Mouse (Mus musculus) intestine, postnatal 0 days (tissue): ENCODE measurements around the gene Ccl28. TPM values are rescaled to one million over a fixed set of nuclear protein-coding genes. Genes with fewer than 3 reads are reported as not detected.

Experiments used
- ATAC-seq: fragments of 200-750 bp; cut with Nextera tagmentation; 2 replicates; pipeline ENCODE4 v1.8.0; 2017; ENCODE audit warnings: mild to moderate bottlenecking, moderate TSS enrichment, moderate library complexity
- H3K27ac ChIP-seq: fragments of 300-500 bp; sonication (generic); 2 replicates; pipeline ENCODE4 v1.5.1; 2014; ENCODE audit warnings: mild to moderate bottlenecking, low read depth, low read length, moderate library complexity
- H3K27me3 ChIP-seq: fragments of 300-500 bp; sonication (generic); replicated peaks from 2 replicates; pipeline ENCODE4 v1.6.1; 2014; ENCODE audit warnings: low read length, mixed read lengths; ENCODE audit not compliant: control insufficient read depth, insufficient read depth
- H3K36me3 ChIP-seq: fragments of 300-500 bp; sonication (generic); 2 replicates; pipeline ENCODE4 v1.6.1; 2014; ENCODE audit warnings: mild to moderate bottlenecking, moderate library complexity; ENCODE audit not compliant: control insufficient read depth, insufficient read depth
- H3K4me1 ChIP-seq: fragments of 300-500 bp; sonication (generic); replicated peaks from 2 replicates; pipeline ENCODE4 v1.6.1; 2014; ENCODE audit warnings: antibody characterized with exemption, low read length, mixed read lengths; ENCODE audit not compliant: control insufficient read depth, insufficient read depth
- H3K4me2 ChIP-seq: fragments of 300-500 bp; sonication (generic); replicated peaks from 2 replicates; pipeline ENCODE4 v1.6.1; 2014; ENCODE audit warnings: low read depth, mild to moderate bottlenecking, moderate library complexity
- H3K4me3 ChIP-seq: fragments of 300-500 bp; sonication (generic); 2 replicates; pipeline ENCODE4 v1.5.1; 2014; ENCODE audit warnings: low read depth, low read length
- H3K9ac ChIP-seq: fragments of 300-500 bp; sonication (generic); 2 replicates; pipeline ENCODE4 v1.6.1; 2014; ENCODE audit warnings: mild to moderate bottlenecking, low read depth, low read length
- H3K9me3 ChIP-seq: fragments of 300-500 bp; sonication (generic); 2 replicates; pipeline ENCODE4 v1.6.1; 2016; ENCODE audit warnings: mixed run types; ENCODE audit not compliant: control insufficient read depth
- CTCF ChIP-seq: sonication (generic); IDR thresholded peaks from 2 replicates; pipeline ENCODE4 v1.5.1; 2016; ENCODE audit warnings: low read depth, mild to moderate bottlenecking, control low read depth, antibody characterized with exemption, moderate library complexity
- WGBS: fragments of 180-500 bp; shearing (Covaris S2); extraction: QIAGEN DNeasy Blood & Tissue Kit; methylation state at CpG from one replicate; pipeline ENCODE4 v1.1.7; 2014; 5-methylcytosine and 5-hydroxymethylcytosine counted together
- polyA plus RNA-seq: library from polyadenylated mRNA; unstranded; fragments of >200 nt; fragmentation: Nextera tagmentation; extraction: Ambion mirVana; gene quantifications from 2 replicates; pipeline ENCODE4 v1.2.1, GENCODE M21; 2015

The Ccl28 gene
- polyA plus RNA-seq, 1 experiment from 2014 or later: 1.1 TPM

DNA sequence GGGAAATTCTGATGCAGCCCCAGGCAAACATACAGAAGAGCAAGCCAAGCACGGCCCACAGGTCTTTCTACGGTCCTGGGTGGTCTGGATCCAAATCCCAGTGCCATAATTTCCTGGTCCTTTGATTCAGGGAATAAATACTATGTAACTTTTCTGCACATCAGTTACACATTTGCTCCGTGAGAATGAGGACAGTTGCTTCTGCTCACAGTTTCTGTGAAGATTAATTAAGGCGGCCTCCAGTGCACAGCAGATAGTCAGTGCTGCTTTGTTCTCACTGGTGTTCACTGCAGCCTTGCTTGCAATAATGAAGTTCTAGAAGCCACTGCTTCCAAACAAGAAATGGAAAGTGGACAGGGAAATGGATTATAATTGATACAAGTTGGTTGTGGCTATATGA is 14.2 kb downstream of the Ccl28 start:
- 77% methylated on average over 4 of the region's 4 CpGs for WGBS
- no peaks in the 10 kb centered on the region for H3K9me3 ChIP-seq
- no peaks in the 10 kb centered on the region for H3K4me1 ChIP-seq
- TF ChIP-seq CTCF: no peak
- H3K4me3 ChIP-seq: no peak overlapping the region
- no peak overlapping the region for H3K4me2 ChIP-seq
- H3K9ac ChIP-seq: no peak overlapping the region
- no peak overlapping the region for H3K27ac ChIP-seq
- no peaks in the 10 kb centered on the region for H3K36me3 ChIP-seq
- no peak for ATAC-seq
- H3K27me3 ChIP-seq: no peaks in the 10 kb centered on the region

DNA sequence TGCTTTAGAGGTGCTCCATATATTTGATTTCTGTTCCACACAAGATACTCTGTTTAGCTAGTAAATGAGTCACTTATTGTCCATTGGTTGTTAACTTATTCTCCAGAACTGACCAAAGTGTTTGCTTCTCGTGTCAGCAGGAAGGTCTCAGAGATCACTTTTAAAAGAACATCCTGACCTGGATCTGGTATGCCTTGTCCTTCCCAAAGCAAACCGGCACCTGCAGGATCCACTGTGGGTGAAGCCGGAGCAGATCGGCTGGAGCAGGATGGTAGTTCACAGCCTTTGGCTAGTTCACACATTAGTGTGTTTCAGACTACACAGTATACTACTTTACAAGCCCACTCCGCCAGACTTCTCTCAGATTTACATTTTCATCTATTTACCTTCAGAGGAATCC is 14.8 kb downstream of the Ccl28 start:
- H3K36me3 ChIP-seq: no peaks in the 10 kb centered on the region
- no peak for TF ChIP-seq CTCF
- H3K27ac ChIP-seq: no peak overlapping the region
- no peak for ATAC-seq
- H3K9me3 ChIP-seq: no peaks in the 10 kb centered on the region
- 83% methylated on average over 5 of the region's 5 CpGs for WGBS
- no peak overlapping the region for H3K9ac ChIP-seq
- H3K4me2 ChIP-seq: no peak overlapping the region
- no peaks in the 10 kb centered on the region for H3K27me3 ChIP-seq
- H3K4me1 ChIP-seq: no peaks in the 10 kb centered on the region
- no peak overlapping the region for H3K4me3 ChIP-seq

DNA sequence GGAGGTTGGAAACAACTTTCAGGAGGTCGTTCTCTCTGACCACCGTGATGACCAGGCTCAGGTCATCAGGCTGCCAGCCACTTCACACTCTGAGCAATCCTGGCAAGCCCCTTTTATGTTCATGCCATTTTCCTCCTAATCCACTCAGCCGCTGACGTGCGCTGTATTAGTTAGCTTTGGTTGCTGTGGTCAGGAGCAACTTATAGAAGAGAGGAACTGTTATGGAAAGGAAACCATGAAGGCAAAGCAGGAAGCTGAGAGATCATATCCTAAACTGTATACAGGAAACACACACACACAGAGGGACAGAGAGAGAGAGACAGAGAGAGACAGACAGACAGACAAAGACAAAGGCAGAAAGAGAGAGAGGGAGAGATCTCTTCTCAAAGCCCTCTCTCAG is 15.7 kb downstream of the Ccl28 start:
- H3K27me3 ChIP-seq: no peaks in the 10 kb centered on the region
- no peak overlapping the region for H3K27ac ChIP-seq
- H3K4me3 ChIP-seq: no peak overlapping the region
- no peak for ATAC-seq
- WGBS: 80% methylated on average over 5 of the region's 5 CpGs
- TF ChIP-seq CTCF: no peak
- no peak overlapping the region for H3K4me2 ChIP-seq
- H3K36me3 ChIP-seq: no peaks in the 10 kb centered on the region
- H3K4me1 ChIP-seq: no peaks in the 10 kb centered on the region
- H3K9ac ChIP-seq: no peak overlapping the region
- no peaks in the 10 kb centered on the region for H3K9me3 ChIP-seq

DNA sequence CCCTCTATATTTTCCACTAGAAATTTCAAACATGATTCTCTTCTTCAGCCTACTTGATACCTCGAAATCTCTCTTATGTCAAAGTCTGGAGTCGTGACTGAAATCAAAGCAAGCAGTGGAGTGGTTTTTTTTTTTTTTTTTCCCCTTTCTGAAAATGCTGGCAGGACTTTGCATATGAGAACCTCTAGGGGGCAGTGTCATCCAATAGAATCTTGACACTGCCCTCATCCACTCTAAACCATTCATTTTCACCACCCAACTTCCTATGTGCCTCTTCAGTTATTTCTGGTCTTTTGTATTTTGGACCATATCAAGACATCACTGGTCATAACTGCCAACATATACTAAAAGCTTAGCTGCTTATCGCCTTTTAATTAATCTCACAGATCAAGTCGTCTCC is 16.9 kb downstream of the Ccl28 start:
- H3K36me3 ChIP-seq: no peaks in the 10 kb centered on the region
- no peaks in the 10 kb centered on the region for H3K27me3 ChIP-seq
- no peak overlapping the region for H3K27ac ChIP-seq
- 41% methylated on average over 4 of the region's 4 CpGs for WGBS
- peak; percentile 75 for TF ChIP-seq CTCF
- no peaks in the 10 kb centered on the region for H3K4me1 ChIP-seq
- no peak overlapping the region for H3K9ac ChIP-seq
- no peaks in the 10 kb centered on the region for H3K9me3 ChIP-seq
- no peak for ATAC-seq
- H3K4me2 ChIP-seq: no peak overlapping the region
- no peak overlapping the region for H3K4me3 ChIP-seq

DNA sequence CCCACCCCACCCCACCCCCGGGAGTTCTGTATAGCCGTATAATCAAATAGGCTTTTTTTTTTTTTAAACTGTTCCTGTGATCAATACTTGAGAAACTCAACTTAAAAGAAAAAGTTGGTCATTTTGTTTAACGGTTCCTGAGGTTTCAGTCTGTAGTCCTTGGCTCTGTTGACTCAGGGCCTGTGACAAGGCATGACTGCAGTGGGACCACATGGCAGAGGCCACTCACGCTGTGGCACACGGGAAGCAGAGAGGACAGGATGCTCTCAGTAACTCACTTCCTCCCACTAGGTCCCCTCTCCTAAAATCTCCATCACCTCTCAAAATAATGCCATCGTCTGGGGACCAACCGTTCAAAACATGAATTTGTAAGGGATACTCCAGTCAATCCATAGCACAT is 17.5 kb downstream of the Ccl28 start:
- H3K4me1 ChIP-seq: no peaks in the 10 kb centered on the region
- 66% methylated on average over 7 of the region's 7 CpGs for WGBS
- no peak overlapping the region for H3K9ac ChIP-seq
- ATAC-seq: no peak
- TF ChIP-seq CTCF: no peak
- H3K9me3 ChIP-seq: no peaks in the 10 kb centered on the region
- H3K27ac ChIP-seq: no peak overlapping the region
- no peak overlapping the region for H3K4me2 ChIP-seq
- H3K27me3 ChIP-seq: no peaks in the 10 kb centered on the region
- no peak overlapping the region for H3K4me3 ChIP-seq
- no peaks in the 10 kb centered on the region for H3K36me3 ChIP-seq

DNA sequence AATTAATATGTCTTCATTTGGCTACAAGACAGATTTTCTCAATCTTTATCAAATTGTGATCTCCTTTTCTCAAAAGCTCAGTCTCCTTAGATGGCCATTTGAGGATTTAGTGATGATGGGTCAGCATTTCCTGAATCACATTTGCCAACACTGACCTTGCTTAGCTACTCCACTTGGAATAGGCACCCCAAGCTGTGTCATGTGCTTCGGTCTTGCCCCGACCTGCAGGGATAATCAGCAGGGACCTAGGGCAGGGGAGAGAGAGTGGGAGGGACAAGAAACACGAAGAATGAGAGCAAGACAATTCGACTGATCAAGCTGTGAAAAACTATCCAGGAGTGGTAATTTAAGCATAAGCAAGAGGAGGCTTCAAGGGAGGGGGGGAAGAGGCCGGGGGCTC is 21.1 kb downstream of the Ccl28 start:
- Histone ChIP-seq H3K4me1 (no peaks in the 10 kb centered on the region), H3K9me3 (no peaks in the 10 kb centered on the region), H3K4me3 (no peak overlapping the region), H3K4me2 (no peak overlapping the region), H3K36me3 (no peaks in the 10 kb centered on the region), H3K9ac (no peak overlapping the region), H3K27ac (no peak overlapping the region), H3K27me3 (no peaks in the 10 kb centered on the region)
- no peak for ATAC-seq
- no peak for TF ChIP-seq CTCF
- 61% methylated on average over 5 of the region's 5 CpGs for WGBS

DNA sequence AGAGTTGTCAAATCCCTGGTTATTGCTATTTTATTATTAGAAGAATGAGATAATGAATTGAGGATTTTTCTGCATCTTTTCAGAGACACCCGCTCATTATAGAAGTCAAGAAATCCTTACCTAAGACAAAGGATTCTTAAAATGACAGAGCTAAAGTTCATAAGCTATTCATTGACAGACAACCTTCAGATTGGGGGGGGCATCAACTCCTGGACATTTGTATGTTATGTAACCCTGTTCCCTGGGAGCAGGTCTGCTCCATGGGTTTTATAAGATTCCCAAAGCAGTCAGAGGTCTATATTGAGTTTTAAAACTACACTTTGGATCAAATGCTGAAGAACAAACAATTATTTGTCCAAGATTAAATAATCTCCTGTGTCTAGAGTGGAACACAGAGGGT is 22.9 kb downstream of the Ccl28 start:
- Histone ChIP-seq H3K4me2 (no peak overlapping the region), H3K36me3 (no peaks in the 10 kb centered on the region), H3K4me1 (no peaks in the 10 kb centered on the region), H3K27me3 (no peaks in the 10 kb centered on the region), H3K4me3 (no peak overlapping the region), H3K9me3 (no peaks in the 10 kb centered on the region), H3K9ac (no peak overlapping the region), H3K27ac (no peak overlapping the region)
- TF ChIP-seq CTCF: no peak
- no peak for ATAC-seq
- WGBS: 93% methylated on average over 1 of the region's 1 CpGs
